ENCODE assay signal across 29 mouse cellular contexts in the genomic region with DNA sequence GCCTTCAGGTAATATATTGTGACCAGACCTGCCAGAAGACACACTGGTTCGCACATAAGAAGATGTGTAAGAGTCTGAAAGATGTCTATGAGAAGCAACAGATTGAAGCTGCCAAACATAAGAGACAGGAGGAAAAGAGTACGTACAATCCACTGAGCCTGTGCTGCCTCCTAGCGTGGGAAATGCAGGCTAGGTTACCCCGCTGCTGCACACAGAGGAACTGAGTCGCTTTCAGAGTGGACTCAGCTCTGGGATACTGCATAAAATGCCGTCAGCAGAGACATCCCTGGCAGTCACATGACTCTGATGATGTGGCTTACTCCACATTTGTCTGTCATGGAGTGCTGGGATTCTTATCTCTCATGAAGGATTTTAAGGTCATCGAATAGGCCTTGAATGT. TPM values are rescaled to one million over a fixed set of nuclear protein-coding genes. Genes with fewer than 3 reads are reported as not detected.
A peak's percentile ranks its signal among the peaks of the same experiment; 100 is the strongest.
DNase-seq lines count a peak whose midpoint lies in the region; TF ChIP-seq lines count a peak whose summit lies in the region.
"Had no signal": no experiment of that assay in that cellular context is flagged by ENCODE, and none has a peak within 500 bp of the region (broad histone marks: within the 10 kb centered on the region; RNA-seq: fewer than 3 reads in every experiment).

No protein-coding gene starts in this region.

- H3K4me3 ChIP-seq in layer of hippocampus, adult 2 months: no peak overlapping the region
- H3K4me3 ChIP-seq: embryonic facial prominence, embryonic 12.5 days; embryonic facial prominence, embryonic 15.5 days; hindbrain, embryonic 10.5 days; hindbrain, embryonic 13.5 days; intestine, embryonic 15.5 days had no signal

- intact Hi-C loops in left cerebral cortex, postnatal 36 days (cut with DNase I): no loop called here

- peak; percentile 38 for TF ChIP-seq CTCF in layer of hippocampus, adult 2 months (conservative IDR thresholded peaks at IDR 0.05)

- DNase-seq in heart, adult 11 months: peak; percentile 85
- no peak for DNase-seq in heart, postnatal 4 days
- DNase-seq in layer of hippocampus, adult 2 months (ENCODE audit: low spot score in 2 of 2): peak in 1 of 2 experiments; percentile 6
- no peak for DNase-seq in layer of hippocampus, adult 8-10 months (ENCODE audit: low spot score in 2 of 2)
- peak; percentile 24 for DNase-seq in R1 (ENCODE audit: low read depth, low spot score)
- DNase-seq in left cerebral cortex, postnatal 36 days (ENCODE audit: low spot score in 2 of 2): no peak
- DNase-seq in frontal cortex, postnatal 36 days (ENCODE audit: low spot score in 2 of 2): no peak
- DNase-seq: adrenal gland, postnatal 10 days; adrenal gland, postnatal 36 days; B cell, adult 2 months; cerebellum, adult 11 months; cerebellum, adult 2 months; cerebellum, adult 9-11 months; cerebellum, postnatal 25 days; forebrain, postnatal 0 days; gastrocnemius, postnatal 14 days; heart, postnatal 10 days; kidney, adult 11 months had no signal

- no peak overlapping the region for H3K27ac ChIP-seq in layer of hippocampus, adult 2 months
- H3K27ac ChIP-seq: embryonic facial prominence, embryonic 12.5 days; embryonic facial prominence, embryonic 15.5 days; hindbrain, embryonic 10.5 days; hindbrain, embryonic 13.5 days; intestine, embryonic 15.5 days had no signal

RNA-seq across cellular contexts. Expression of a gene that starts 37.1 kb away (rescaled TPM):
- 100 to 1,000 TPM; 168 to 170 TPM for total RNA-seq in heart, postnatal 4 days (2021)
- total RNA-seq in layer of hippocampus, adult 2 months (2021): 10 to 100 TPM; 57.4 to 62.5 TPM
- total RNA-seq in layer of hippocampus, adult 8-10 months (2022): 10 to 100 TPM; 50.8 to 60.5 (median 56.9) TPM
- 10 to 100 TPM; 48.7 to 49.1 TPM for total RNA-seq in left cerebral cortex, postnatal 36 days (2021)

RNA-seq across cellular contexts. Expression of a gene that starts 38.1 kb away (rescaled TPM):
- 10 to 100 TPM; 22.1 to 23.6 TPM for total RNA-seq in heart, postnatal 4 days (2021)
- 10 to 100 TPM; 55.5 to 60.2 TPM for total RNA-seq in layer of hippocampus, adult 2 months (2021)
- total RNA-seq in layer of hippocampus, adult 8-10 months (2022): 10 to 100 TPM; 49.3 to 59.4 (median 54.0) TPM
- total RNA-seq in left cerebral cortex, postnatal 36 days (2021): 10 to 100 TPM; 50.3 to 54.1 TPM

RNA-seq across cellular contexts. Expression of a gene that starts 58.2 kb away (rescaled TPM):
- not detected for total RNA-seq in heart, postnatal 4 days (2021)
- total RNA-seq in layer of hippocampus, adult 2 months (2021): not detected
- total RNA-seq in layer of hippocampus, adult 8-10 months (2022): not detected
- total RNA-seq in left cerebral cortex, postnatal 36 days (2021): not detected
- total RNA-seq: adrenal gland, adult 18-20 months; adrenal gland, postnatal 10 days; adrenal gland, postnatal 36 days; CH12.LX; common myeloid progenitor, adult 5-6 weeks; forebrain, postnatal 0 days; gastrocnemius, adult 18-20 months; gastrocnemius, postnatal 14 days; heart, adult 8-10 months; heart, postnatal 10 days; MEL had no signal

Comparison
In these comparisons a context has a peak if more than half of its experiments do, and no peak if none do; other contexts are left out.
1. DNase-seq: peak in heart, adult 11 months (single experiment) and R1 (single experiment); none in heart, postnatal 4 days (single experiment), layer of hippocampus, adult 8-10 months (0 of 2), left cerebral cortex, postnatal 36 days (0 of 2) and frontal cortex, postnatal 36 days (0 of 2).